Mouse (Mus musculus) right cerebral cortex, postnatal 10 days (tissue): Measurements from ENCODE around the gene Gm47841.
A peak's percentile ranks its signal among the peaks of the same experiment; 100 is the strongest.

ENCODE experiments used
- DNase-seq, 2 experiments: peaks; one replicate each; pipeline ENCODE4 v3.0.0; 2021; ENCODE audit warnings: low spot score in 2 of 2

The Gm47841 gene

DNA sequence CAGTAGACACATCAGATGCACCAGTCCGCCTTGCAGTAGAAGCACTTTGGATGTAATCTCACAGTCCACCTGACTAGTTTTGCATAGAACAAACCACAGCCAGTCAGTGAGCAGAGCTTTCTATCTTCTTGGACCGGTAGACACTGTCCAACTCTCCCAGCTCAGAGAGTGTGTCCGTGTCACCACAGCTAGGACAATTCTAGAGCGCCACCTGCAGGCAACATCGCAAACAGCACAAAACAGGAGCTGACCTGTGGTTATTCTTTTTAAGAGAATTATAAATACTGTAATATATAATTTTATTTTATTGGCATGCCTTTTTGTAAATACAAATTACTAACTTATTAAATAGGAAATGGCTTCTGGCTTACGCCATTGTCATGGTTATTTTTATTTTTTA, 4.6 kb downstream of the Gm47841 start:
- peak; percentile 73 to 77 for DNase-seq

DNA sequence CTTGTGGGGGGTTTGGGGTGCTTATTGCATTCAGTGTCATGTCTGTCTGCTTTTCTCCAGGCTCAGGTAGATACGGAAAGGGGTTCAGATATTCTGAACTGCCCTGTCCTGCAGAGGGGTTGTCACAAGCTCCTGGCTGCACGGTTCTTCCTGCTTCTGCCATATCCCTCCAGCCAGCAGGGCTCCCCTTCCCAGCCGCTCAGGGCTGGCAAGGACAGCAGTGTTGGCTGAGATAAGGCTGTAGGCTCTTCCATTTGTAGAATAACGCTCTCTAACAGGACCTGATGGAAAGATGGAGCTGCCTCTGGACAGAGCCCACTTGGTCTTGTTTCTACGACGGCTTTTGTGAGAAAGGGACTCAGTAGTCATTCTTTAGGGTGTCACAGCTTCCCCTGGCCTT, 5.2 kb downstream of the Gm47841 start:
- no peak for DNase-seq

GRCm38 (mm10) chr15:101039651-101040050, 7.5 kb downstream of the Gm47841 start:
- DNase-seq = no peak

DNA sequence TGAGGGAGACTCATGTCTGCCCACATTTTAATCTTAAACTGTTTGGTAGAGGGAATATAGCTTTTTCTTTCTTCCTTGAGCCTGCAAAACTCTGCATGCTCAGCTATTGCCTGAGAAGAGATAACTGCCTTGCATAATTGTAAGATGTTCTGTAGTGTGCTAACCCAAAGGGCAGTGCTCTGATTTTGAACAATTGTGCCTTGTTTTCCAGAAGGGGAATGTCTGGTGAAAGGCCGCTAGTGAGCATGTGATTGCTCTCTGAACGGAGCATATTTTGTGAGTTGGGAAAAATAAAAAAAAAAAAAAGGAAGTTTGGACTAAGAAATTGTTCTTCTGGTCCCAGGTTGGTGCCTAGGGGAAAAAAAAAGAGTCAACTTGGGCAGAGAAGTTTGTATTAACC, 18.2 kb downstream of the Gm47841 start:
- no peak for DNase-seq

DNA sequence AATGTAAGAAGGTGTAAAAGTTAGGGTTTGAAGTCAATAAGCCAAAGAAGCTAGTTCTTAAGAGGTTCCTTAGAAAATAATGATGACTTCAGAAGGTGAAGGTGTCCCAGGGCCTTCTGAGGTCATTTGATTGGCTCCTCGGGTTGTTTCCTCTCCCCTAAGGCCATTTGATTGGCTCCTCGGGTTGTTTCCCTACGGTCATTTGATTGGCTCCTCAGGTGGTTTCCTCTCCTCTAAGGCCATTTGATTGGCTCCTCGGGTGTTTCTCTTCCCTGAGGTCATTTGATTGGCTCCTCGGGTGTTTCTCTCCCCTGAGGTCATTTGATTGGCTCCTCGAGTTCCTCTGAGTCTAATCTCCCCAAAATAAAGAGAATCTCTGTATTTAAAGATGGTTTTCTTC, 35.8 kb downstream of the Gm47841 start:
- no peak for DNase-seq

DNA sequence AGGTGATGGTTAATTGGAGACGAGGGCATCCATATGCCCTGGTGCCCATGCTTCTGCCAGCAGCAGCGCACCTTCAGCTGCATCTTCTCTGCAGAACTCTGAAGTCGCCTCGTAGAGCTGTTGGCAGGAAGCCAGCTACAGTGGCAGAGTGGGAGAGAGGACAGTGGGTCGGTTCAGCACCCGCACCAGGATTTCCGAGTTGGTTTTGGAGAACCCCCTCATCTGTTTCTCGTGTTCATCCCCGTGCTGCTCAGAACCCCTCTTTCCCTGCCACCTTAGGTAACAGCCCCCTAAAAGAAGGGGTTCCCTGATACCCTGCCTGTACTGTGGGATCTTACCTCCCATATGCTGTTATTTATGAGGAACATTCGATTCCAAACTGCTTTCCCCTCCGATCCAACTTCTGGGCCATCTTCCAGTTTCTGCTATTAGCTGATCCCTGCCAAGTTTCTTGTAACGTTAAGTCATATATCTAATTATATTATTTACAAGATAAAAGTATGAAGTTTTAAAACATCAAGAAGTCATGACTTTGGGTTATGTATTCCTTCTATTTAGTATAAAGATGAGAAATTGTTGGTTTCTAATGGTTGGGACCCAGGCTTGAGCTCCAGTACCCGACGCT, 38.7 kb downstream of the Gm47841 start:
- peak; percentile 56 to 66 for DNase-seq

GRCm38 (mm10) chr15:101007236-101007635, 40.0 kb downstream of the Gm47841 start:
- DNase-seq = no peak

GRCm38 (mm10) chr15:101006251-101007040, 40.8 kb downstream of the Gm47841 start:
- no peak for DNase-seq

DNA sequence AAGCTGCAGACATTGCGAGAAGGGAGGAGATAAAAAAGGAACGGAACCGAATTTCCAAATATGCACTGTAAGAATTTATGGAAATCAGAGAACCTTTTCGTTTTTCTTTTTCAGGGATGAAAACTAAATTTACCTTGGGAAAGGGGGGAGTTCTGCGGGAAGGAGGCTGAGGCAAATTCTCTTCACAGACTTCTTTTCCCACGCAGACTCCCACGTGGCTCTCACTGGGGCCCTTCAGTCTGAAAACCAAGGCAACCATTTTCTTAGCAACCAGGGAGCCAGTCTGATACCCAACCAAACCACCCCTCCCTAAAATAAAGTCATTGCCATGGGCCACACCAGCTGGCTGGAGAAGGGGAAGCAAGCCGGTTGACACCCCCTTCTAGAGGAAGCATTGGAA, 41.5 kb downstream of the Gm47841 start:
- peak; percentile 81 to 86 for DNase-seq

DNA sequence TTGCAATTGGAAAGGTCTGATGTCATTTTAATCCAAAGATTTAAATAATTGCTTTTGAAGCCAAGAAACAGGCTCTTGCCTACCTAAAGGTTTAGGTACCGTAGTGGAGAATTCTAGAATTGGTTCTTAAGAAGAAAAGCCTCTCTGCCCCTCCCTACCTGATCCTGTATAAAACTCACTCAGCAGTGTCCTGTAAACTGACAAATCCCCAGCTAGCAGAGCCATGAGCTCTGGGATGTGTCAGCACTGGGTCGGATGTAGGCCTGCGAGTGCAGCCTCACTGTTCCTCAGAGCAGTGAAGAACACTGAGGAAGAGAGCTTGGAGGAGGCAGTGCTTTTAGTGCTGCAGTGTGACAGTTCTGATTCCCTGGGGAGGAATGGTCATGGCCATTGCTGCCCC, 42.7 kb downstream of the Gm47841 start:
- DNase-seq = no peak

DNA sequence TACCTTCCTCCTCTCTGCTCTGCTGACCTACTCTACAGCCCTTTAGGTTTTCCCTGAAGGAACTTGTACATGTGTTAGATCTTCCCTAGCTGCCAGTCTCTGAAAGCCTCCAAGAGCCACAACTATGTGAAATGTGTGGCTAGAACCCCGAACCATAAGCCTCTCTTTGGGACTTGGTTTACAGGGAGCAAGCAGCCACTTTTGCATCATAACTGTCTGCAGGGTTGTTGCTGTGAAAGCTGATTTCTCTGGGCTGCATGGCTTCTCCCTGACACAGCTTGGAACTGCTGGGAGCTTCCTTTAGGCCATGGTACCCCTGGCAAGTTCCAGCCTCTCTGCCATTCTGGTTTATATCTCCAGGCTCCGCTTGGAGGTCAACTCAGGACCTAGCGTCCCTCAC, 44.7 kb downstream of the Gm47841 start:
- DNase-seq = no peak

DNA sequence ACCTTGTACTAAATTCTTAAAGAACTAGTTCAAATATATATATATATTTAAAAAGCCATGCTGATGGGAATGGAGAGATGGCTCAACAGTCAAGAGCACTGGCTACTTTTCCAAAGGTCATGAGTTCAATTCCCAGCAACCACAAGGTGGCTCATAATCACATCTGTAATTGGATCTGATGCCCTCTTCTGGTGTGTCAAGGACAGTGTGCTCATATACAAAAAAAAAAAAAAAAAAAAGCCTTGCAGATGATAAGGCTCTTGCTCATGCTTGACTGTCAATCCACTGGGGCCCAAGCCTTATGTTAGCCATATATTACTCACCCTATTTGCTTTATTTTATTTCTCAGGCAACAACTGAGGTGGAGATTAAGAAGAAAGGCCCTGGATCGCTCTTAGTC, 45.5 kb downstream of the Gm47841 start:
- DNase-seq = no peak

GRCm38 (mm10) chr15:100997090-100997489, 50.1 kb downstream of the Gm47841 start:
- peak in 1 of 2 experiments; percentile 63 for DNase-seq
